Mouse (Mus musculus) megakaryocyte, embryonic 14.5 days (primary cell): ENCODE results near the gene Gm49711.

Source experiments
- FLI1 ChIP-seq: IDR thresholded peaks from 2 replicates; pipeline ENCODE4 v1.6.1; 2012; ENCODE audit warnings: low read length, inconsistent platforms, mixed read lengths
- GATA1 ChIP-seq: IDR thresholded peaks from 3 replicates; pipeline ENCODE4 v1.6.1; 2012; ENCODE audit warnings: mixed read lengths, low read length, inconsistent platforms, borderline replicate concordance

GRCm38 (mm10) chr16:92083771-92084453 is 25.8 kb downstream of the Gm49711 start:
- TF ChIP-seq FLI1 (no peak), GATA1 (no peak)
